Mouse (Mus musculus): ENCODE data around the gene Hand2. TPM values are rescaled to one million over a fixed set of nuclear protein-coding genes. Genes with fewer than 3 reads are reported as not detected.

Gene Hand2
- polyA plus RNA-seq, 1 experiment from 2014 or later, result not detected

DNA sequence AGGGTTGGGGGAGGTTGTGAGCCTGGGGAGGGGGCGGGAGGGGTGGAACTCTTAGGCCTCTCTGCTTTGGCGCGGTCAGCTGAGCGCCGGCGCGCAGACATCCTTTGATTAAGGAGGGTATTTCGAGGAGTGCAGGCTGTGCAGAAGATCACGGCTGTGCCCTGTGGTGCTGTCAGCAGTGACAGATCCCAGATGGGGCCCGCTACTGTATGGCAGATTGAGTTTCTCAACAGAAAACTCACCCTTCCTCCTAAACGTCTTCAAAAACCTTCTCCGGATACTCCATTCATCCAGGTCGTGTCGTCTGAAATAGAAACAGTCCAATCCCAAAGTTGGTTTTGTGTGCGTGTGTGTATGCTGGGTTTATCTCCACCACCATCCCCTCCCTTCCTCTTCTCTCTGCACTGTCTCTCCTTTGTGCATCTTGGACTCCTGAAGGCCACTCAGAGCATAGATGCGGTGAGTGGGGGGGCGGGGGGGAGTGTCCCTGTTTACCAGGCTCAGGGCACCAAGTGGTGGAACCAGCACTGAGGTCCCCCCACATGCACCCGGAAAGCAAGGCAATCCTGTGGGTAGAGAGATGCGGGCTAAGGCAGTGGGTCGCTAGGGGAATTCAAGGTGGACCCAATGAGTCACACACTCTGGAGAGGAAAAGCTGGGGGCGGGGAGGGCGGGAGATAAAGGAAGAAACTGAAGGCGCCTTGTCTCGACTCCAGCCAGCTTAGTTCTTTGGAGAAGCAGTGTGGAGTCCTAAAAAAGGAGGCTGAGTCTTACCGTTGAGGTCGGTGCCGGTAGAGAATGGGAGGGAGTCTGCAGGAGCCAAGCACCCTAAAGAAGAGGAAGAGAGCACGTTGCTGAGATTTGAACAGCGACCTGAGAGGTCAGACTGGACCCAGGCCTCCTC lies 11.2 kb downstream of the Hand2 start:
- WGBS, result under 1% methylated on average over 29 of the region's 29 CpGs
- peaks cover 100% of the 10 kb centered on the region for H3K27me3 ChIP-seq (ENCODE audit: control insufficient read depth, insufficient read depth, low read length)
- DNase-seq (ENCODE audit: low spot score), result no peak

DNA sequence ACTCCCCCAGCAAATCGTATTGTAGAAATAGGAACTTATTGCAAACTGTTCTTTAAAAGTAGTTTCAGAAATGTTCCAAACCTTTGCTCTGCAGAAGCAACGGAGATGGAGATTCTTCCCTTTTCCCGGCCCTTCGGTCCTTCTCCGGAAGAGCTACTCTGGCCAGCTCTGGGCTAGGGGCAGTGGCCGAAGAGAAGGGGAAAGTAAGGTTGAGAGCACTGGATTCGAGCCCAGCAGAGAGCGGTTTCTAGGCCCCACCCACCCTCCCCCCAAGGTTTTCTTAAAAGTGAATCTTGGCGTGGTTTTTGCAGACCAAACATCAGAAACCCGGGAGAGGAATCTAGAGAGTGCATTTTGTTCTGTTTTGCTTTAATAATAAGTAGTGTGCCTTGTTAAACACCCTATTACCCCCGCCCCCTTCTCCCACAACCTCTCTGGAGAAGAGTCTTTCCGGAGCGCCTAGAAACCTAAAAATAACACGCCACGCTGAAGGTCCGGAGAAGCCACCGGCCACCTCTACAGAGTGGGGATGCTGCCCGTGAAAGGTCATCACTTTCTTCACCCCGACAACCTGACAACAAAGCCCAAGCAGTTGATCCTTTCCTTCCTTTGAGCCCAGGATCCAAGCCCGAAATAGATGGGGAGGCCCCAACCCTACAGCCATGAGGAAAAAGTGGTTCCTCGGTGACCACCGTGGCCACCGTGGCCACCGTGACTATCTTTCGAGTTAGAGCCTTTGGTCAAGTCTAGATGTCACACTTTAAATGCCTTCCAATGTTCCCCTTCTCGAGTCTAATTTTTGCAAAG lies 12.1 kb downstream of the Hand2 start:
- no peak overlapping the region for H3K4me3 ChIP-seq (replicated peaks; ENCODE audit: low read length)
- H3K27me3 ChIP-seq (ENCODE audit: control insufficient read depth, insufficient read depth, low read length), result peaks cover 100% of the 10 kb centered on the region
- H3K36me3 ChIP-seq (replicated peaks; ENCODE audit: control insufficient read depth, insufficient read depth), result no peaks in the 10 kb centered on the region
- H3K4me1 ChIP-seq (replicated peaks; ENCODE audit: control insufficient read depth, insufficient read depth, low read length), result no peaks in the 10 kb centered on the region
- H3K4me2 ChIP-seq (replicated peaks), result no peak overlapping the region
- no peaks in the 10 kb centered on the region for H3K9me3 ChIP-seq (ENCODE audit: control insufficient read depth, low read length)
- H3K27ac ChIP-seq, result no peak overlapping the region
- ATAC-seq (ENCODE audit: low FRiP score) (no peak), DNase-seq (ENCODE audit: low spot score) (no peak)
- under 1% methylated on average over 26 of the region's 26 CpGs for WGBS
- no peak overlapping the region for H3K9ac ChIP-seq

More for the DNA sequence above, 11.2 kb downstream of the Hand2 start:
- ATAC-seq (ENCODE audit: low FRiP score), result no peak
- no peak overlapping the region for H3K4me2 ChIP-seq (replicated peaks)
- H3K36me3 ChIP-seq (replicated peaks; ENCODE audit: control insufficient read depth, insufficient read depth), result no peaks in the 10 kb centered on the region
- H3K9me3 ChIP-seq (ENCODE audit: control insufficient read depth, low read length), result no peaks in the 10 kb centered on the region
- no peak overlapping the region for H3K9ac ChIP-seq
- H3K27ac ChIP-seq, result no peak overlapping the region
- no peaks in the 10 kb centered on the region for H3K4me1 ChIP-seq (replicated peaks; ENCODE audit: control insufficient read depth, insufficient read depth, low read length)
- no peak overlapping the region for H3K4me3 ChIP-seq (replicated peaks; ENCODE audit: low read length)

DNA sequence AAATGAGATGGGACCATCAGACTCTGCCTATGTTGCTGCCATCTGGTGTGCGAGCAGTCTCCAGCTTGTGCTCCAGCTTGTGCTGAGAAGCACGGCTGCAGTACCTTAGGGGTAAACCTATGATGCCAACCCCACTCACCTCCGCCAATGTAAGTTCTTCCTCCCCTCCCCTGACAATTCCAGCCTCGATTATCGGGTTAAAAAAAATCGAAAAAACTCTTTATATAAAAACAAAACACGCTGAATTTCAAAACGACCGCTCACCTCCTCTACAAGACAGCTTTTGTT lies 12.6 kb downstream of the Hand2 start:
- peak; percentile 49; the same call in 1 of the 2 replicates for ATAC-seq (ENCODE audit: low FRiP score)
- H3K4me1 ChIP-seq (replicated peaks; ENCODE audit: control insufficient read depth, insufficient read depth, low read length), result no peaks in the 10 kb centered on the region
- DNase-seq (ENCODE audit: low spot score), result peak; percentile 70

DNA sequence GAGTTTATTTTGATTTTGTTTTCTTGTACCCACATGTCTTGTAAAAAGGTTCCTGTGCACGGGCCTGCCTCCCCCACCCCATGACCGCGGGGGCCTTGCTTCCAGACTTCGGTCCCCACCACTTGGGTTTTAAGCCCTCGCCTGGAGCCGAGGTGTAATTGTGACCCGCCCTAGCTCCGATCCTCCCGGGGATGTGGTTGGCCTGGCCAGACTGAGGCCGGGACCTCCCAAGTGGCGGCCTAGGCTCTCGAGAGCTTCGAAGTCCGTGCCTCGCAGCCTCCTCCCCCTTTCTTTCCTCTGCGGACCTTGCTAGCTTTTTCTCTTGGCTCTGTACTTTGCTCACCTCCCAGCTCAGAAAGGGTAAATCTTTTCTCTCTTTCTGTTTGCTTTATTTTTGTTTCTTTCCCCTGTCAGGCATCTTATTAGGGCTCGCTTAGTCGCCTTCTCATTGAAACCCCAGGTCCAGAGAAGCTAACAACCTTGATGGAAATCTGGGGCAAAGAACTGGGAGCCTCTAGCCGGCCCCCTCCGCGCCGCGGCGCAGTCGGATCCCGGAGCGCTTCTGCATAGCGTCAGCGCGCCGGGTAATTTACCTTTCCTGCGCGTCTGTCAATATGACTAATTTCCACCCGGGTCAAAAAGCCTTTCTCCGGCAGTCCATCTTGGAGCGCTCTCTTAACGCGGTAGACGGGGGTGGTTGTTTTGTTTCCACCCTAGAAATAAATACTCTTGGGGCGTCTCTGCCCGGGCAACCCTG lies 13.2 kb downstream of the Hand2 start:
- Histone ChIP-seq H3K9ac (no peak overlapping the region), H3K27me3 (ENCODE audit: control insufficient read depth, insufficient read depth, low read length) (peaks cover 100% of the 10 kb centered on the region), H3K4me2 (replicated peaks) (no peak overlapping the region), H3K4me1 (replicated peaks; ENCODE audit: control insufficient read depth, insufficient read depth, low read length) (no peaks in the 10 kb centered on the region), H3K9me3 (ENCODE audit: control insufficient read depth, low read length) (no peaks in the 10 kb centered on the region), H3K27ac (no peak overlapping the region), H3K36me3 (replicated peaks; ENCODE audit: control insufficient read depth, insufficient read depth) (no peaks in the 10 kb centered on the region), H3K4me3 (replicated peaks; ENCODE audit: low read length) (no peak overlapping the region)
- ATAC-seq (ENCODE audit: low FRiP score) (no peak), DNase-seq (ENCODE audit: low spot score) (no peak)
- WGBS, result under 1% methylated on average over 41 of the region's 41 CpGs

More for the DNA sequence above, 12.6 kb downstream of the Hand2 start:
- no peaks in the 10 kb centered on the region for H3K36me3 ChIP-seq (replicated peaks; ENCODE audit: control insufficient read depth, insufficient read depth)
- H3K9ac ChIP-seq, result no peak overlapping the region
- WGBS, result 0% methylated on average over 9 of the region's 9 CpGs
- H3K4me3 ChIP-seq (replicated peaks; ENCODE audit: low read length), result no peak overlapping the region
- no peak overlapping the region for H3K27ac ChIP-seq
- no peaks in the 10 kb centered on the region for H3K9me3 ChIP-seq (ENCODE audit: control insufficient read depth, low read length)
- peaks cover 100% of the 10 kb centered on the region for H3K27me3 ChIP-seq (ENCODE audit: control insufficient read depth, insufficient read depth, low read length)
- no peak overlapping the region for H3K4me2 ChIP-seq (replicated peaks)

DNA sequence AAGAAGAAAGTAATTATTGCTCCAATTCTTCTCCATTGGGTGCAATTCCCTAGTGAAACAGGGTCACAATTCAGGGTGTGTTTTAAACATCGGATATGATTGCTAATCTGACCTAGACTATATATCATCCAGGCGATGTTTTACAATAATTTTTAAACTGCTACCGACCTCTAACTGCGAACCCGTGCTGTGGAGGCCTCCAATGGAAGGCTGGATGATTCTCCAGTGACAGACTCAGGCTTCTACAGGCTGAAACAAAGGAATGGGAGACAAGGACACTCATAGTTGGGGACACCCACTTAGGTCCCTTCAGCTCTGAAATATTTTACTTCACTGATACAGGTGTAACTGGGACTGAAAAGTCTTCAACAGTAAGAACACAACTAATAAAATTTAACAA lies 13.9 kb downstream of the Hand2 start:
- Histone ChIP-seq H3K27me3 (ENCODE audit: control insufficient read depth, insufficient read depth, low read length) (peaks cover 100% of the 10 kb centered on the region), H3K4me3 (replicated peaks; ENCODE audit: low read length) (no peak overlapping the region), H3K4me2 (replicated peaks) (no peak overlapping the region), H3K4me1 (replicated peaks; ENCODE audit: control insufficient read depth, insufficient read depth, low read length) (no peaks in the 10 kb centered on the region), H3K9me3 (ENCODE audit: control insufficient read depth, low read length) (no peaks in the 10 kb centered on the region), H3K9ac (no peak overlapping the region), H3K36me3 (replicated peaks; ENCODE audit: control insufficient read depth, insufficient read depth) (no peaks in the 10 kb centered on the region), H3K27ac (no peak overlapping the region)
- under 1% methylated on average over 5 of the region's 5 CpGs for WGBS
- DNase-seq (ENCODE audit: low spot score) (no peak), ATAC-seq (ENCODE audit: low FRiP score) (no peak)

DNA sequence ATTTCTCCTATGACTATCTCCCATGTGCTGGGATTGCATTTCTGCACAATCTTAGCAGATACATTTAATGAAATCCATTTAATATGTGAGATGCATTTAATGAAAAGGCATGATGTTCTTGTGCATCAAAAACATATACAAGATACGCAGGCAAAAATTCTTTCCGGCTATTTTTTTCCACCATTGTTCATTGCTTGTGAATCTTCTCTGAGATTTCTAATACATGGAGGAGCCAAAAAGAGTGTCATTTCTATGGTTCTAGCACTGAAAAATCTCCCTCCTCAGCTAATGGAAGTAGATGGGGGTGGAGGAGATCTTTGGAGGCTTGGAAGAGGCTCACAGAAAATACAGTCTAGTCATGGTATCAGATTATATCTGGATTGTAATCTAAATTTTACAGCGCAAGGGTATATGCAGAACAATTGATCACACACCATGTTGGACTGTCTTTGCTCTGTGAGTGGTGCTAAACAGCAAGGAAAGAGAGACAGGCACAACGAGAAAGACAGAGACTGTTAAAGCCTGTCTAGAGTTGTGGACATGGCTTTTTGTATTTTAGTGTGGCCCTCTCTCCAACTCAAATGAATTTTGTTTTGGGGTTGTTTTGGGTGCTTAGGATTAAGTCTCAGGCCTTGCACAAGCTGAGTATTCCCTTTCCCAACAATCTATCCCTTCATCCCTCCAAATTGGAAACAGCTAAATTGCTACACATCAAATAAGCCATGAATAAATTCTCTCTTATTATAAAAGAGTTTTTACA lies 16.7 kb downstream of the Hand2 start:
- H3K36me3 ChIP-seq (replicated peaks; ENCODE audit: control insufficient read depth, insufficient read depth), result no peaks in the 10 kb centered on the region
- H3K9me3 ChIP-seq (ENCODE audit: control insufficient read depth, low read length), result no peaks in the 10 kb centered on the region
- peaks cover 100% of the 10 kb centered on the region for H3K27me3 ChIP-seq (ENCODE audit: control insufficient read depth, insufficient read depth, low read length)
- H3K4me2 ChIP-seq (replicated peaks), result no peak overlapping the region
- no peak overlapping the region for H3K9ac ChIP-seq
- 39% methylated on average over 4 of the region's 4 CpGs for WGBS
- ATAC-seq (ENCODE audit: low FRiP score) (no peak), DNase-seq (ENCODE audit: low spot score) (no peak)
- no peak overlapping the region for H3K4me3 ChIP-seq (replicated peaks; ENCODE audit: low read length)
- 0 out of 2 replicates have a peak, but pooled peaks cover 4% of the 10 kb centered on the region for H3K4me1 ChIP-seq (replicated peaks; ENCODE audit: control insufficient read depth, insufficient read depth, low read length)
- H3K27ac ChIP-seq, result no peak overlapping the region

DNA sequence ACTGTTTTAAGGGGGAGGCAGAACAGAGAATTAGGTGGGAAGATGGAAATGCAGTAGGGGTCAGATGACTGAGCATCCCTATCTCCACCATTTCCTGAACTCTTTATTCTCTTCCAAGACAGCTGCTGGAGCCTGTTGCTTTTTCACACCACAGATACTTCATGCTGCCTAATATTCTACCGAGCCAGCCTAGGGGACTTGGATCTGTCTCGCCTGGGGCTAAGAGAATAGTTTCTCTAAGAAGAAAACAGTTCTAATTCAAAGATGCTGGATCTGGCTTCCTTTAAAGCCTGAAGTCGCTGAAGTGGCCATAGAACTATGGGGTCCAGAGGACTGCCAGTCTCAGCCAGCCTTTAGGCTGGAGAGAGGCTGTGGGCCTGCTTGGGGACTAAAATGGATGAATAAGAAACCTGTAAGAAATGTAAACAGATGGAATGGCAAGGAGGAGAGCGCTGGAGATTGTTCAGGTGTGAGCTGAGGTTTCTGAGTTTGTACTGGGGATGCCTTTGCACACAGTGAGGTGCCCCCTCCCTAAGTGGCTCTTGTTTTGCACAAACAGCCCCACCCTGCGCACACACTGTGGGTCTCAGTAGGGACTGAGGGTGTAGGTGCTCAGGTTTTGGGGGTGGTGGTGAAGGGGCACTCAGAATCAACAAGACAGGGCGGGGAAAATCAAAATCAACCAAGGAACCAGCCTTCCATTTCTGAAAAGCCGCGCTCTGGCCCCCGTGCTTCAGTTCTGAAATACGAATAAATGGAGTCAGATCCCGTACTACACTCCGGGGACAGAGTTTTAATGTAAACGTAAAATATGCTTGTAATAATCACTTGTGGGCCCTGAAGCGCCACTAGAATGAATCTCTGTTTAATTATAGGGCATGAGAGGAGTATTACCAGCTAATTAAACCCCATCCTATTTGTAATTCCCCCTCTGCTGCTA lies 19.2 kb downstream of the Hand2 start:
- H3K4me1 ChIP-seq (replicated peaks; ENCODE audit: control insufficient read depth, insufficient read depth, low read length), result 0 out of 2 replicates have a peak, but pooled peaks cover 4% of the 10 kb centered on the region
- DNase-seq (ENCODE audit: low spot score) (no peak), ATAC-seq (ENCODE audit: low FRiP score) (no peak)

More for the DNA sequence above, 19.2 kb downstream of the Hand2 start:
- Histone ChIP-seq H3K9me3 (ENCODE audit: control insufficient read depth, low read length) (no peaks in the 10 kb centered on the region), H3K9ac (no peak overlapping the region), H3K36me3 (replicated peaks; ENCODE audit: control insufficient read depth, insufficient read depth) (no peaks in the 10 kb centered on the region), H3K4me2 (replicated peaks) (no peak overlapping the region), H3K4me3 (replicated peaks; ENCODE audit: low read length) (no peak overlapping the region), H3K27ac (no peak overlapping the region), H3K27me3 (ENCODE audit: control insufficient read depth, insufficient read depth, low read length) (peaks cover 100% of the 10 kb centered on the region)
- WGBS, result 2% methylated on average over 14 of the region's 14 CpGs

Measured in hindbrain, embryonic 14.5 days (tissue).